Mouse (Mus musculus) testis, adult 2 months (tissue): ENCODE results near the gene Arid4a.

Experiments used
- CTCF ChIP-seq: fragments of 200-500 bp; IDR thresholded peaks from 2 replicates; pipeline ENCODE4 v1.5.1; 2012; ENCODE audit warnings: low read depth, mild to moderate bottlenecking, inconsistent platforms, low read length, moderate library complexity; ENCODE audit not compliant: control insufficient read depth, insufficient read depth, insufficient replicate concordance
- POLR2A ChIP-seq: fragments of 200-500 bp; IDR thresholded peaks from 2 replicates; pipeline ENCODE4 v1.6.1; 2012; ENCODE audit warnings: low read depth, mild to moderate bottlenecking, inconsistent platforms, low read length, moderate library complexity; ENCODE audit not compliant: control insufficient read depth

- TF ChIP-seq CTCF (no peak), POLR2A (no peak)
Observed at GRCm38 (mm10) chr12:71017242-71017571, 1.4 kb downstream of the Arid4a start.
